Mouse (Mus musculus) neural tube, embryonic 10.5 days (tissue): Measurements from ENCODE around the gene Nckap5.
"Not testable (repeated sequence)": the region's sequence is repeated elsewhere in the genome, so short reads cannot be mapped to it uniquely, and the experiment has no call there.

ENCODE experiments used
- DNase-seq: peaks from one replicate; pipeline ENCODE4 v3.0.0-alpha.2; 2017; ENCODE audit warnings: low spot score; ENCODE audit errors: extremely low spot score

Nckap5 gene

GRCm38 (mm10) chr1:126196937-126197336 is 633.7 kb downstream of the Nckap5 start:
- DNase-seq, result no peak

GRCm38 (mm10) chr1:126190353-126190752 is 640.2 kb downstream of the Nckap5 start:
- no peak for DNase-seq

- DNase-seq, result no peak
Measured at GRCm38 (mm10) chr1:126183751-126184150, 646.8 kb downstream of the Nckap5 start.

DNA sequence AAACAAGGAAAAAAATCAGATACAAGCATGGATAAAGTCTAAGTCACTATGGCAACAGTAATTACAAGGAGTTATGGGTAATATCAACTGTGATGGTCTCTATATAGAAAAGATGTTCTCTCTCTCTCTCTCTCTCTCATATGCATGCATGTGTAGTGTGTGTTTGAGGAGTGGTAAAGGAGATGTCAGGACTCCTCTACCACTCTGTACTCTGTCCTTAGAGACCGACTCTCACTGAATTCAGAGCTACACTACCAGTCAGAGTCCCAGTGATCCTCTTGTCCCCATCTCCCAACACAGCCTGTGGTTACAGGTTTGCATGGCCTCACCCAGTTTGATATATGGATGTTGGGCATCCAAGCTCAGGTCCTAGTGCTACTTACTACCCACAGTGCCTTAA is 662.0 kb downstream of the Nckap5 start:
- DNase-seq, result no peak

GRCm38 (mm10) chr1:126168131-126168530 is 662.5 kb downstream of the Nckap5 start:
- no peak for DNase-seq

- DNase-seq, result no peak
Measured at GRCm38 (mm10) chr1:126167546-126167945, 663.1 kb downstream of the Nckap5 start.

GRCm38 (mm10) chr1:126159287-126159686 is 671.3 kb downstream of the Nckap5 start:
- DNase-seq, result no peak

GRCm38 (mm10) chr1:126155816-126156215 is 674.8 kb downstream of the Nckap5 start:
- no peak for DNase-seq

GRCm38 (mm10) chr1:126153516-126154234 is 676.9 kb downstream of the Nckap5 start:
- DNase-seq, result no peak

DNA sequence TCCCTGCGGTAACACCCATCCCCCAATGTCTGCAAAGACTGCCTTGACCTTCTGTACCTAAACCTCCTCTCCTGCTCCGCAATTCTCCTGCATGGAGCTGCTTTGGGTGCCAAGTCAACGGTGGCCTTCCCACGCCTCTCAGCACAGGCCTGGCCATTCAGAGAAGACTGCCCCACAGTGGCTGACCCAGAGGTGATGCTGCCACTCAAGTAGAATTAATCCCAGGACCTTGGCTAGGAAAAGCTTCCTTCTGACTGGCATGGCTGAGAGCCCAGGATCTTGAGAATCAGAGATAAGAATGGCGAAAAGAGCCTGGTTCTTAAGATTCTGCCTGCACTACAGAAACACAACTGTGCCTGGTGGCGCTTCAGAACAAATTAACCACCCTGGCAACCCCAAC is 678.4 kb downstream of the Nckap5 start:
- DNase-seq, result no peak

DNA sequence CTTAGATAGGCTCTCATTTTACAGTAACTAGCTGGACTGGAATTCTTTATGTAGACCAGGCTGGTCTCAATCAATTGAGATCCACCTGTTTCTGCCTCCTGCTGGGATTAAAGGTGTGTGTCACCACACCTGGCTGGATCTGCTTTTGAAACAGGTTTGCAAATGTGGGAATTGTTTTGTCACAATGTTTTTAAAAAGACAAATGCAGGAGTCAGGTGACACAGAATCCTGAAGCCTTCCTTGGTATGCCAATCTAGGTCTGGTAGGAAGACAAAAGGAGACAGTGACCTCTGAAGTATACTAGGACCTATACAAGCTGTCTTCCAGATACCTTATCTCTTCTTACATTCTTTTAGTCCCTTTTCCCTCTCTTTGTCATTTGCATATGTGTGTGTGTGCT is 680.6 kb downstream of the Nckap5 start:
- DNase-seq, result no peak

DNA sequence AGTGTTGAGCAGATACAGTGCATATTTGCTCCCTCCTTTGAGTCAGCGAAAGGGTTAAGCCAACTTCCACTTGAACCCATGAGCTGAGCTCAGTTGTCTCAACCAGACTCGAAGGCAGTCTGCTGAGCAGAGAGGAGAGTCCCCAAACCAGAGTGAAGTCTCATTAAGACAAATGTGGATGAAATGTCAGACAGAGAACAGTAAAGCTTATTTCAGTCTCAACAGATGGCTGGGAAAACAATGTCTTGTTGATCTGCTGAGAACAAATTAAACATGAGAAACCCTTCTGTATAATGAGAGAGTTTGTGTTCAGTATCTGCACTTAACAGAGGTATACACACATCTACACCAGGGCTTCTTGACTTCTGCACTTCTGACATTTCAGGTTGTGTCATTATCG is 694.9 kb downstream of the Nckap5 start:
- DNase-seq, result no peak

- DNase-seq, result no peak
Measured at GRCm38 (mm10) chr1:126132316-126132715, 698.3 kb downstream of the Nckap5 start.

DNA sequence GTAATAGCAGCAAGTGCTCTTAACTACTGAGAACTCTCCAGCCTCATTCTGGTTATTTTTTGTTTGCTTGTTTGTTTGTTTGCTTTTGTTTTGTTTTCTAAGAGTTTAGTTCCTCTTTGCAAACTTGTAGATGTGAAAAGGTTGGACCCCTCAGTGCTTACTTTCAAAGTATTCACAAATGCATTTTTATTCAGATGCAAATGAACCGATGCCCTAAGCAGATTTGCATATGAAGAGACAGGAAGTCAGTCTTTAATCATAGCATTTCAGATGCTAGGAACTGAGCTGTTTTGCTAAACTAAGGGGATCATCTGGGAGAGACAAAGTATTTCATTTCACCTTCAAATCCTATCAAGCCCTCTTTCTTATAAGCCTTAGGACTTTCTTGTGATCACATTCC is 701.5 kb downstream of the Nckap5 start:
- DNase-seq, result no peak

GRCm38 (mm10) chr1:126123111-126123510 is 707.5 kb downstream of the Nckap5 start:
- DNase-seq, result no peak

GRCm38 (mm10) chr1:126120506-126120905 is 710.1 kb downstream of the Nckap5 start:
- DNase-seq, result no peak

DNA sequence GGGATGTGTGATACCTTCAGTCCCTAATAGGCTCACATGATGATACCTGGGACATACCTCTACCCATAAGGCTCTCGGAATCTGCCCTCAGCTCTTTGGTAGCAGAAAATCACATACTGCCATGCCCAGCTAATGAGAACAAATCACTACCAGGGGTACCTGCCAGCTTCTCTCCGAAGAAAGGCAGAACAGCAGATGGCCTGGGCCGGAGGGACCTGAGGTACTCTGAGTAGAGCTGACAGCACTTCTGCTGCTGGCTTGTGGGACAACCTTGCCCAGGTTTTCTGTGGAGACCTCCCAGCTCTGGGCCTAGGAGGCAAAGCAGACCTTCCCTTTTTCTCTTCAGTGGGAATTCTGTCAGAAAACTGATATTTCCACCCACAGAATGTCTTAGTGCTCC is 714.6 kb downstream of the Nckap5 start:
- DNase-seq, result no peak

DNA sequence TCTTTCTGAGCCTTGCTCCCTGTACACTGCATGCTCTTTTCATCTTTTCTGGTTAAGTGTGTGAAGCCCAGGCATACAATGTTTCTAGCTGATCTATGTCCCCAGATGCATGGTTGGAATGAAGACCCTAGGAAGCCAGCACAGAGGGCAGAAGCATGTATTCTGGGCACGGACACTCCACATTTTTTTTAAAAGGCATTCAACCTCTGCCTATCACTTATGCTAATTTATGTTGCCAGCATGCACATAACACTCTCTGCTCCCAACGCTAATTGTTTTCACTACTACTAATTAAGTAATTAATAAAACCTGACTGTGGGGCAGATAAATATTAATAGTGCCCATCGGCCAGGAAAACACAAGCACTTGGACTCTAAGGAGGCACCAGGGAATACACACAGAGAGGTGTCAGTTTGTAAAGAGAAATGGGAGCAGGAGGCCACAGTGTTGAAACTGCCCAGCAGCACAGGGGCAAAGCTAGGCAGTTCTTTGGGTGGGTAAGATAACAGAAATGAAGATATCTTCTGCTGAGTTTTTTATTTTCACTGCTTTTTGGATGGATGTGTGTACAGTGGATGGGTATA is 724.8 kb downstream of the Nckap5 start:
- no peak for DNase-seq

GRCm38 (mm10) chr1:126094346-126094745 is 736.3 kb downstream of the Nckap5 start:
- no peak for DNase-seq

DNA sequence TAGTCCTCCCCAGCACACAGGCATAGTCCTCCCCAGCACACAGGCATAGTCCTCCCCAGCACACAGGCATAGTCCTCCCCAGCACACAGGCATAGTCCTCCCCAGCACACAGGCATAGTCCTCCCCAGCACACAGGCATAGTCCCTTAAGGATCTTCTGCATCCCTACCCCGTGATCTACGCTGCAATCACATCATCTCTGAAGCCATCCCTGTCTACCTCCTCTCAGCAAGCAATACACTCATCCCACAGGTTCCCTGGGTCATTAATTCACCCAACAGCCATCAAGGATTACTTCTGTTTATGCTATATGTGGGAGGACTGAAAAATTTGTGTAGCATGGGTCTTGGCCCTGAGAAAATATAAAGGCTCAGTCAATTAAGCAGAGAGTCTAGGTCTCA is 738.6 kb downstream of the Nckap5 start:
- not testable (repeated sequence) for DNase-seq

DNA sequence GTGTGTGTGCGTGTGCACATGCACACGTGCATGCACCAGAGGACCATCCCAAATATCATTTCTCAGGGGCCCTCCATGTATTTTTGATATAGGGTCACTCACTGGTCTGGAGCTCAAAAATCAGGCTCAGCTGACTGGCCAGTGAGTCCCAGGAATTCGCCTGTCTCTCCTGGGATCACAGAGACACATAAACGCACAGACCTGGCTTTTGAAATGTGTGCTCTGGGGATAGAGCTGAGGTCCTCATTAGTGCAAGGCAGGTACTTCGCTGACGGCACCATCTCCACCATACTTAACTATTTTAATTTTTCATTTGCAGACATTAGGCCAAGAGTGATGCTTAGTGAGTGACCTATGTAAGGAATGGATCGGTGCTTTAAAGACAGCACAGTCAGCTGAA is 743.4 kb downstream of the Nckap5 start:
- DNase-seq, result no peak

DNA sequence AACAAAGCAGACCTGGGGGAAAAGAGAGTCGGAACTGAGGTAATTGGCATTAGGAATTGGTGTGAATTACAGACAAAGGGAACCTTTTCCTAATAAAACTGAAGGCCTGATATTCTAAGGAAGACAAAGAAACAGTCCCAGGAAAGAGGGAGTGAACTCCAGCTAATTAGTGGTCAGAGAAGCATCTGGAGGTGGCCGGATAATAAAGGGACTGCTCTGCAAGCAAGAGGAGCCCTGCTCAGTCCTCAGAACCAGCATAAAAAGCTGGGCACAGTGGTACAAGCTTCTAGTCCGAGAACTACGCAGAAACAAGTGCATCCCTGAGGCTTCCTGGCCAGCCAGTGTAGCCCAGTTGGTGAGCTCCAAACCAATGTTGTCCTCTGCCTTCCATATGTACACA is 754.3 kb downstream of the Nckap5 start:
- no peak for DNase-seq

- no peak for DNase-seq
Measured at GRCm38 (mm10) chr1:126070861-126071260, 759.7 kb downstream of the Nckap5 start.
